Mouse (Mus musculus) kidney, postnatal 14 days (tissue): ENCODE results near the gene Tspan32.

Source experiments
- DNase-seq: peaks from one replicate; pipeline ENCODE4 v3.0.0; 2022; ENCODE audit warnings: mixed read lengths

The Tspan32 gene

GRCm38 (mm10) chr7:143004727-143005343 is at the start of gene Tspan32:
Gene Tspan32 (plus strand): TSS chr7:143005046.
- no peak for DNase-seq

GRCm38 (mm10) chr7:142956018-142956417 is 48.8 kb upstream of the Tspan32 start:
- DNase-seq, result no peak

- DNase-seq, result no peak
Observed at GRCm38 (mm10) chr7:142958817-142959216, 46.0 kb upstream of the Tspan32 start.

GRCm38 (mm10) chr7:142959752-142960151 is 45.1 kb upstream of the Tspan32 start:
- no peak for DNase-seq

GRCm38 (mm10) chr7:142967414-142967883 is 37.4 kb upstream of the Tspan32 start:
- peak; percentile 51 for DNase-seq

- DNase-seq, result peak; percentile 46
Observed at GRCm38 (mm10) chr7:142967884-142968808, 36.7 kb upstream of the Tspan32 start.

GRCm38 (mm10) chr7:142968809-142969511 is 35.9 kb upstream of the Tspan32 start, which contains the start of gene Ascl2:
Gene Ascl2 (minus strand): TSS chr7:142969264.
- peak; percentile 9 for DNase-seq

- no peak for DNase-seq
Observed at GRCm38 (mm10) chr7:142981908-142982307, 22.9 kb upstream of the Tspan32 start.

- DNase-seq, result no peak
Observed at GRCm38 (mm10) chr7:142985146-142985545, 19.7 kb upstream of the Tspan32 start.

- no peak for DNase-seq
Observed at GRCm38 (mm10) chr7:142987718-142988117, 17.1 kb upstream of the Tspan32 start.

GRCm38 (mm10) chr7:142995004-142995403 is 9.8 kb upstream of the Tspan32 start:
- DNase-seq, result no peak

- no peak for DNase-seq
Observed at GRCm38 (mm10) chr7:142995630-142996338, 9.1 kb upstream of the Tspan32 start.

- no peak for DNase-seq
Observed at GRCm38 (mm10) chr7:142996998-142997397, 7.8 kb upstream of the Tspan32 start.

GRCm38 (mm10) chr7:142997403-142998150 is 7.3 kb upstream of the Tspan32 start:
- no peak for DNase-seq

- DNase-seq, result peak; percentile 20
Observed at GRCm38 (mm10) chr7:143002679-143003078, 2.2 kb upstream of the Tspan32 start.

GRCm38 (mm10) chr7:143005344-143006096 is 674 bp downstream of the Tspan32 start:
- DNase-seq, result no peak

- no peak for DNase-seq
Observed at GRCm38 (mm10) chr7:143006097-143006755, 1.4 kb downstream of the Tspan32 start.

- no peak for DNase-seq
Observed at GRCm38 (mm10) chr7:143006756-143007598, 2.1 kb downstream of the Tspan32 start.

- peak; percentile 95 for DNase-seq
Observed at GRCm38 (mm10) chr7:143007599-143008369, 2.9 kb downstream of the Tspan32 start.
